ENCODE assay signal across 26 mouse cellular contexts in genomic region chr7:123105906-123106305, GRCm38 (mm10).
"Had no signal": no experiment of that assay in that cellular context is flagged by ENCODE, and none has a peak within 500 bp of the region (broad histone marks: within the 10 kb centered on the region; RNA-seq: fewer than 3 reads in every experiment).

No protein-coding gene starts in this region.

- H3K27ac ChIP-seq: gastrocnemius, adult 2 months; heart, embryonic 10.5 days; hindbrain, embryonic 10.5 days; hindbrain, embryonic 12.5 days; hindbrain, embryonic 14.5 days; intestine, embryonic 15.5 days; kidney, postnatal 0 days; liver, embryonic 13.5 days; liver, embryonic 15.5 days had no signal

- ATAC-seq: hindbrain, embryonic 16.5 days; inflammation-experienced regulatory T-cells, adult 6 months; intestine, embryonic 15.5 days; intestine, postnatal 0 days had no signal

- DNase-seq: gastrocnemius, adult 2 months; gastrocnemius, postnatal 10 days; gastrocnemius, postnatal 25 days; heart, adult 18-20 months; heart, postnatal 10 days; heart, postnatal 4 days; kidney, adult 18-20 months; kidney, adult 8-10 months; kidney, postnatal 14 days; kidney, postnatal 36 days; layer of hippocampus, adult 9-11 months; layer of hippocampus, postnatal 36 days; liver; liver, embryonic 13.5 days had no signal

- H3K36me3 ChIP-seq: heart, embryonic 10.5 days; heart, embryonic 12.5 days; hindbrain, embryonic 10.5 days; hindbrain, embryonic 12.5 days; intestine, embryonic 15.5 days; liver, embryonic 13.5 days; liver, embryonic 15.5 days had no signal

- H3K4me3 ChIP-seq: gastrocnemius, adult 2 months; heart, embryonic 10.5 days; heart, embryonic 12.5 days; hindbrain, embryonic 10.5 days; hindbrain, embryonic 12.5 days; intestine, embryonic 15.5 days; liver, embryonic 13.5 days; liver, embryonic 15.5 days had no signal

- H3K9ac ChIP-seq: heart, embryonic 12.5 days; hindbrain, embryonic 12.5 days; hindbrain, embryonic 14.5 days; intestine, embryonic 15.5 days; liver, embryonic 13.5 days; liver, embryonic 15.5 days had no signal

- H3K4me2 ChIP-seq: heart, embryonic 12.5 days; hindbrain, embryonic 12.5 days; hindbrain, embryonic 14.5 days; intestine, embryonic 15.5 days; liver, embryonic 11.5 days; liver, embryonic 13.5 days; liver, embryonic 15.5 days had no signal

- H3K27me3 ChIP-seq: heart, embryonic 12.5 days; hindbrain, embryonic 12.5 days; intestine, embryonic 15.5 days; liver, embryonic 13.5 days; liver, embryonic 15.5 days had no signal

- H3K9me3 ChIP-seq: heart, embryonic 10.5 days; heart, embryonic 12.5 days; hindbrain, embryonic 10.5 days; hindbrain, embryonic 12.5 days; intestine, embryonic 15.5 days; liver, embryonic 13.5 days; liver, embryonic 15.5 days had no signal
